Mouse (Mus musculus): Measurements from ENCODE around the gene Styxl1. TPM values are rescaled to one million over a fixed set of nuclear protein-coding genes. Genes with fewer than 3 reads are reported as not detected.

The Styxl1 gene
- polyA plus RNA-seq, 1 experiment from 2014 or later: 0.42 TPM

DNA sequence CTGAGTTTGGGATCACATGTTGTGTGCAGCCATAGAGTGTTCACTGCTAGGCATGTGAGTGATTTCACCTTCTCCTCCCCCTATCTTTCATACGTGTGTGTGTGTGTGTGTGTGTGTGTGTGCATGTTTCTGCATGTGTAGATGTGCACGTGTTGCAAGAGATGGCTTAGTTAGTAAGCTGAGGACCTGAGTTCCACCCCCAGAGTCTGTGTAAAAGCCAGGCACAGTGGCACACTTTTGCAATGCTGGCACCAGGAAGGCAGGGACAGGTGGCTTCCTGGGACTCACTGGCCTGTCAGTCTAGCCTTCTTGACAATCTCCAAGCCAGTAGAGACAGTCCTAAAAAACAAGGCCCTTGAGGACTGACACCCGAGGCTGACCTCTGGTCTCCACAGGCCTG is 13.2 kb downstream of the Styxl1 start:
- no peaks in the 10 kb centered on the region for H3K4me1 ChIP-seq (ENCODE audit: control insufficient read depth in 2 of 2, insufficient read depth in 2 of 2, low read length in 2 of 2)
- H3K27me3 ChIP-seq (ENCODE audit: control insufficient read depth, insufficient read depth, low read length): no peaks in the 10 kb centered on the region; the same call in 1 of the 2 replicates
- no peak overlapping the region for H3K4me3 ChIP-seq (ENCODE audit: control insufficient read depth in 1 of 2, insufficient read depth in 1 of 2, low read depth in 1 of 2, low read length in 2 of 2)
- no peak overlapping the region for H3K4me2 ChIP-seq (ENCODE audit: low read length)
- H3K9me3 ChIP-seq (ENCODE audit: control insufficient read depth, low read length): no peaks in the 10 kb centered on the region
- H3K36me3 ChIP-seq (ENCODE audit: control insufficient read depth, insufficient read depth, low read length): no peaks in the 10 kb centered on the region
- no peak for ATAC-seq (ENCODE audit: insufficient number of reproducible peaks, insufficient read depth, low FRiP score, low read depth)
- H3K9ac ChIP-seq (ENCODE audit: low read length): no peak overlapping the region
- no peak overlapping the region for H3K27ac ChIP-seq (replicated peaks in 1 of 2; ENCODE audit: control insufficient read depth in 1 of 2, insufficient read depth in 1 of 2, low read depth in 2 of 2, low read length in 2 of 2)
- WGBS: 51% methylated on average over 3 of the region's 3 CpGs

DNA sequence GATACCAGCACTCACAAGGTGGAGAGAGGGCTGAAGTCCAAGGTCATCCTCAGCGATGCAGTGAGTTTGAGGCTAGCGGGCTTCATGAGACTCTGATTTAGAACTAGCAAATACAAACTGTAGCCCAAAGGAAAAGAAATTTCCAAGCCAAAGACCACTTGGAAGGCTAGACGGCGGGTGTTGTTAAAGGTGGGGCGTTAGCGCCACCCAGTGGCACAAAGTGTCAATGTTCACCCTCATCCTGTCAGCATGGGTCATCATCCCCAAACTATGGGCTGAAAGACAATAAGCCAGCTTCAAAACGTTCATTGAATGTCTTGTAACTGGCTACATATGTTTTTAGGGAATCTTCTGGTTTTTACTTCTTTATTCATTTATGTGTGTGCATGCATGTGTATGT is 14.7 kb downstream of the Styxl1 start:
- Histone ChIP-seq H3K9ac (ENCODE audit: low read length) (no peak overlapping the region), H3K4me3 (ENCODE audit: control insufficient read depth in 1 of 2, insufficient read depth in 1 of 2, low read depth in 1 of 2, low read length in 2 of 2) (no peak overlapping the region), H3K36me3 (ENCODE audit: control insufficient read depth, insufficient read depth, low read length) (no peaks in the 10 kb centered on the region), H3K4me1 (ENCODE audit: control insufficient read depth in 2 of 2, insufficient read depth in 2 of 2, low read length in 2 of 2) (no peaks in the 10 kb centered on the region), H3K27me3 (ENCODE audit: control insufficient read depth, insufficient read depth, low read length) (no peaks in the 10 kb centered on the region; the same call in 1 of the 2 replicates), H3K9me3 (ENCODE audit: control insufficient read depth, low read length) (no peaks in the 10 kb centered on the region), H3K4me2 (ENCODE audit: low read length) (no peak overlapping the region), H3K27ac (replicated peaks in 1 of 2; ENCODE audit: control insufficient read depth in 1 of 2, insufficient read depth in 1 of 2, low read depth in 2 of 2, low read length in 2 of 2) (no peak overlapping the region)
- 6% methylated on average over 7 of the region's 7 CpGs for WGBS
- no peak for ATAC-seq (ENCODE audit: insufficient number of reproducible peaks, insufficient read depth, low FRiP score, low read depth)

DNA sequence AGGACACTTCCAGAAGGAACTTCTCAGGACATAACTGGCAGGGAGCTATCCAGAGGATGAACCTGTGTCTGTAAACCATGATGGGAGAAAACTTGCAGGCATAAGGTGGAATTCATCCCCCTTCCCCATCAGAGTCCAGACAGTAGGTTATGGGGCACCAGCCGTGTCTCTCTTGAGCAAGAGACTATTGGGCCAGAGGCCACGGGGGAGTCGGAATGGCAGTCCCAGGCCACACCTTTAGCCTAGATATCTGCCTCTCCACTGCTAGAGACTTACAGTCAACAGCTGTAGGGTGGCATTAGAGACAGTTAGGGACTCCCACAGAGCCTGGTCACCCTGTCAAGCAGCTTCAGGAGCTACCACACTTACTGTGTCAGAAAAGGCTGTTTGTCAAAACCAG is 16.3 kb downstream of the Styxl1 start:
- Histone ChIP-seq H3K9ac (ENCODE audit: low read length) (no peak overlapping the region), H3K27ac (replicated peaks in 1 of 2; ENCODE audit: control insufficient read depth in 1 of 2, insufficient read depth in 1 of 2, low read depth in 2 of 2, low read length in 2 of 2) (no peak overlapping the region), H3K9me3 (ENCODE audit: control insufficient read depth, low read length) (no peaks in the 10 kb centered on the region), H3K4me2 (ENCODE audit: low read length) (no peak overlapping the region), H3K4me3 (ENCODE audit: control insufficient read depth in 1 of 2, insufficient read depth in 1 of 2, low read depth in 1 of 2, low read length in 2 of 2) (no peak overlapping the region), H3K4me1 (ENCODE audit: control insufficient read depth in 2 of 2, insufficient read depth in 2 of 2, low read length in 2 of 2) (no peaks in the 10 kb centered on the region), H3K27me3 (ENCODE audit: control insufficient read depth, insufficient read depth, low read length) (no peaks in the 10 kb centered on the region; the same call in 1 of the 2 replicates), H3K36me3 (ENCODE audit: control insufficient read depth, insufficient read depth, low read length) (no peaks in the 10 kb centered on the region)
- ATAC-seq (ENCODE audit: insufficient number of reproducible peaks, insufficient read depth, low FRiP score, low read depth): no peak
- 58% methylated on average over 3 of the region's 3 CpGs for WGBS

DNA sequence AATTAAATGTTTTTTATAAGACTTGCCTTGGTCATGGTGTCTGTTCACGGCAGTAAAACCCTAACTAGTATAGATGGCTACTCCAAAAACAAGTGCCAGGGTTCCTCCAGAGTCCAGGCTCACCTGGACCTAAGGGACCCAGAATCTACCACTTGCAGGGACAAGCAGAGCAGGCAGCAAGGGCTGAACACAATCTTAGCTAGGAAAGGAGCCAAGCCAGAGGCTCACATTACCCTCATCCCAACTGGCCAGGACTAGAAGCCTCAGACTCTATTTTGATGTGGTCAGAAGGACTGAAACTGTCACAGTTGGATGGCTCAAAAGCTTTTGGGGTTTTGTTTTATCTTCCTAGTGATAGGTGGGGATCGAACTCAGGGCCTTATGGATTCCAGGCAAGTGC is 26.6 kb downstream of the Styxl1 start:
- ATAC-seq (ENCODE audit: insufficient number of reproducible peaks, insufficient read depth, low FRiP score, low read depth): no peak
- Histone ChIP-seq H3K4me1 (ENCODE audit: control insufficient read depth in 2 of 2, insufficient read depth in 2 of 2, low read length in 2 of 2) (no peaks in the 10 kb centered on the region), H3K4me2 (ENCODE audit: low read length) (no peak overlapping the region), H3K36me3 (ENCODE audit: control insufficient read depth, insufficient read depth, low read length) (no peaks in the 10 kb centered on the region), H3K9ac (ENCODE audit: low read length) (no peak overlapping the region), H3K9me3 (ENCODE audit: control insufficient read depth, low read length) (peaks cover 14% of the 10 kb centered on the region; the same call in 1 of the 2 replicates), H3K27me3 (ENCODE audit: control insufficient read depth, insufficient read depth, low read length) (no peaks in the 10 kb centered on the region), H3K4me3 (ENCODE audit: control insufficient read depth in 1 of 2, insufficient read depth in 1 of 2, low read depth in 1 of 2, low read length in 2 of 2) (no peak overlapping the region), H3K27ac (replicated peaks in 1 of 2; ENCODE audit: control insufficient read depth in 1 of 2, insufficient read depth in 1 of 2, low read depth in 2 of 2, low read length in 2 of 2) (no peak overlapping the region)
- WGBS: 67% methylated on average over 2 of the region's 2 CpGs

DNA sequence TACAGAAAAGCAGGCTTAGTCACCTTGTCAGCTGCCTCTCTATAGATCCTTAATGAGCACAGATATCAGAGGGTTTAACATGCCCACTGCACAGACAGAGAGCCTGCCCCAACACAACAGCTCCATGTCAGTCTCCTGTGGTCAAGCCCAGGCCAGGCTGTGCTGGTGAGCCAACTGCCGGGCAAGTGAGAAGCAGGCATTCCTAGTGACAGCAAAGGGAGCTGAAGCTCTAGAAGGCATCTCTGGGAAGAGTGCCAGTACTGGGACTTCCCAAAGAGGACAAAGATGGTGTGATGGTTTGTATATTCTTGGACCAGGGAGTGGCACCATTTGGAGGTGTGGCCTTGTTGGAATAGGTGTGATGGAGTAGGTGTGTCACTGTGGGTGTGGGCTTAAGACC is 27.1 kb downstream of the Styxl1 start:
- H3K9ac ChIP-seq (ENCODE audit: low read length): no peak overlapping the region
- ATAC-seq (ENCODE audit: insufficient number of reproducible peaks, insufficient read depth, low FRiP score, low read depth): no peak
- H3K4me2 ChIP-seq (ENCODE audit: low read length): no peak overlapping the region
- no peaks in the 10 kb centered on the region for H3K27me3 ChIP-seq (ENCODE audit: control insufficient read depth, insufficient read depth, low read length)
- no peaks in the 10 kb centered on the region for H3K4me1 ChIP-seq (ENCODE audit: control insufficient read depth in 2 of 2, insufficient read depth in 2 of 2, low read length in 2 of 2)
- peaks cover 14% of the 10 kb centered on the region; the same call in 1 of the 2 replicates for H3K9me3 ChIP-seq (ENCODE audit: control insufficient read depth, low read length)
- no peaks in the 10 kb centered on the region for H3K36me3 ChIP-seq (ENCODE audit: control insufficient read depth, insufficient read depth, low read length)
- 46% methylated on average over 1 of the region's 1 CpGs for WGBS
- H3K27ac ChIP-seq (replicated peaks in 1 of 2; ENCODE audit: control insufficient read depth in 1 of 2, insufficient read depth in 1 of 2, low read depth in 2 of 2, low read length in 2 of 2): no peak overlapping the region
- no peak overlapping the region for H3K4me3 ChIP-seq (ENCODE audit: control insufficient read depth in 1 of 2, insufficient read depth in 1 of 2, low read depth in 1 of 2, low read length in 2 of 2)

DNA sequence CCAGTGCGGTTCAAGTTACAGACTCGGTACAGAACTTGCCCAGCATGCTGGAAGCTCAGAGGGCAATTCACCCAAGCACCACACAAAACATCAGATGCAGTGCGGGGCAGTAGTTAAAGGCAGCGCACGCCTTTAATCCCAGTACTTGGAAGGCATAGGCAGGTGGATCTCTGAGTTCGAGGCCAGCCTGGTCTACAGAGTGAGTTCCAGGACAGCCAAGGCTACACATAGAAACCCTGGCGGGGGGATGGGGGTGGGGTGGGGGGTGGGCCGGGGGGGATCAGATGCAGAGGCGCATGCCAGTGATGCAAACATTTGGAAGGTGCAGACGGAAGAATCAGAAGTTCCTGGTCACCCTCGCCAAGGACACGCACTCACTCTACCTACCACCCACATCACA is 33.4 kb downstream of the Styxl1 start:
- Histone ChIP-seq H3K4me3 (ENCODE audit: control insufficient read depth in 1 of 2, insufficient read depth in 1 of 2, low read depth in 1 of 2, low read length in 2 of 2) (peak overlapping the region; percentile 96 to 97), H3K36me3 (ENCODE audit: control insufficient read depth, insufficient read depth, low read length) (peaks cover 18% of the 10 kb centered on the region), H3K27me3 (ENCODE audit: control insufficient read depth, insufficient read depth, low read length) (no peaks in the 10 kb centered on the region), H3K4me2 (ENCODE audit: low read length) (peak overlapping the region; percentile 88), H3K9ac (ENCODE audit: low read length) (peak overlapping the region; percentile 88), H3K27ac (replicated peaks in 1 of 2; ENCODE audit: control insufficient read depth in 1 of 2, insufficient read depth in 1 of 2, low read depth in 2 of 2, low read length in 2 of 2) (peak overlapping the region; percentile 86 to 88), H3K9me3 (ENCODE audit: control insufficient read depth, low read length) (peaks cover 8% of the 10 kb centered on the region; the same call in 1 of the 2 replicates), H3K4me1 (ENCODE audit: control insufficient read depth in 2 of 2, insufficient read depth in 2 of 2, low read length in 2 of 2) (peaks cover 7 to 12% of the 10 kb centered on the region in 2 experiments; a peak in 3 of 4 replicates)
- 17% methylated on average over 12 of the region's 12 CpGs for WGBS
- ATAC-seq (ENCODE audit: insufficient number of reproducible peaks, insufficient read depth, low FRiP score, low read depth): no peak

DNA sequence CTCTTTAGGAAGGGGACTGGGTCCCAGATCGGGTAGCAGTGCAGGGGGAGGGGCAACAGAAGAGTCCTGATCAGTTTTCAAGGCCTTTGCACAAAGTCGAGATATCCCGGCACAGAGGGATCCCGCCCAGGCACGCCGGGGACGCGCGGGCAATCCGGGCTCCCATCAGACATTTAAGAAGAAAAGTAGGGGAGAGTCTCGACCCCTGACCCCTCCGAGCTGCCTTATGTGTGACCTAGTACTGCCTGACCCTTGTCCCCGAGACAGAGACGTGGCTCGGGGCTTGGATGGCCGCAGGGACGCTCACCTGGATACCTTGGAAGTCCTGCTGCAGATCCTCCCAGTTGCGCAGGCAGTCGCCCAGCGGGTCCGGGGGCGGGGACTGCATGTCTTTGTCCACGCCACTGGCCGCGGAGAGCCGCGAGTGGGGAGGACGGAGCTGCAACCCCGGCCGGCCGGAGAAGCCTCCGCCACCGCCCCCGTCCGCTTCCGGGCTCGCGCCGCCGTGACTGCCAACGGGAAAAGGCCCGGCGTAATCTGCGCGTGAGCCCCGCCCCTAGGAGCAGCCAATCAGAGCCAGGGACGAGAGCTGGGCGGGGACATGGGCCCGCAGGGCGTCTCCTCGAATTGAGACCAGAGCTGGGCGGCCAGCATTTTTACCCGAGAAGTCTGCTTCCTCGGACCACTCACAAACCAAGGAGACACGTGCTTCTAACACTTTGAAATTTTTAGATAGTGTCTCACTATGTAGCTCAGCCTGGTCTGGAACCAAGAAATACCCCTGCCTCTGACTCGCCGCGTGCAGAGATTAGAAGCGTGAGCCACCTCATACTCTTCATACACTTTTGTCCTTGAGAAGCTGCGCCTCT is 34.2 kb downstream of the Styxl1 start, which contains the start of gene Tmem120a:
Gene Tmem120a, minus strand, starts transcription at position 708 of the 869 bp plus-strand sequence.
- H3K9me3 ChIP-seq (ENCODE audit: control insufficient read depth, low read length): peaks cover 8% of the 10 kb centered on the region; the same call in 1 of the 2 replicates
- peak within 1 kb of the TSS; percentile 88 for H3K9ac ChIP-seq (ENCODE audit: low read length)
- H3K27ac ChIP-seq (replicated peaks in 1 of 2; ENCODE audit: control insufficient read depth in 1 of 2, insufficient read depth in 1 of 2, low read depth in 2 of 2, low read length in 2 of 2): peak within 1 kb of the TSS; percentile 86 to 88
- ATAC-seq (ENCODE audit: insufficient number of reproducible peaks, insufficient read depth, low FRiP score, low read depth): peak; percentile 95
- peak within 1 kb of the TSS; percentile 88 for H3K4me2 ChIP-seq (ENCODE audit: low read length)
- peaks cover 22% of the 10 kb centered on the region for H3K36me3 ChIP-seq (ENCODE audit: control insufficient read depth, insufficient read depth, low read length)
- H3K27me3 ChIP-seq (ENCODE audit: control insufficient read depth, insufficient read depth, low read length): no peaks in the 10 kb centered on the region
- WGBS: under 1% methylated on average over 60 of the region's 60 CpGs
- peak within 1 kb of the TSS; percentile 96 to 97 for H3K4me3 ChIP-seq (ENCODE audit: control insufficient read depth in 1 of 2, insufficient read depth in 1 of 2, low read depth in 1 of 2, low read length in 2 of 2)
- peaks cover 7 to 12% of the 10 kb centered on the region in 2 experiments; a peak in 3 of 4 replicates for H3K4me1 ChIP-seq (ENCODE audit: control insufficient read depth in 2 of 2, insufficient read depth in 2 of 2, low read length in 2 of 2)

Measured in heart, embryonic 14.5 days (tissue).